Mouse (Mus musculus): Measurements from ENCODE around the gene Tmod3. TPM values are rescaled to one million over a fixed set of nuclear protein-coding genes. Genes with fewer than 3 reads are reported as not detected.

Gene Tmod3
- total and polyA plus RNA-seq, 2 experiments from 2014 or later, result 40.8 to 64.9 TPM

DNA sequence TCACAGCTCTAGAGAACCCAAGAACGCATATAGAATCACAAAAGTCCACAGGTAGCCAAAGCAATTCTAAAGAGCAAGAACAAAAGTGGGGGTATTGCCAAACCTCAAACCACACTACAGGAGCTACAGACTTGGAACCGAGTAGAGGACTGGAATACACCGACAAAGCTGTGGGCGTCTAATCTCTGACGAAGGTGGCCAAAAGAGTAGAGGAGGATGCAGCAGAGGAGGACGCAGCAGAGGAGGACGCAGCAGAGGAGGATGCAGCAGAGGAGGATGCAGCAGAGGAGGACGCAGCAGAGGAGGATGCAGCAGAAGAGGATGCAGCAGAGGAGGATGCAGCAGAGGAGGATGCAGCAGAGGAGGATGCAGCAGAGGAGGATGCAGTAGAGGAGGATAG, 38.5 kb downstream of the Tmod3 start:
- Histone ChIP-seq H3K4me2 (ENCODE audit: low read depth, low read length) (no peak overlapping the region), H3K4me1 (ENCODE audit: control insufficient read depth, insufficient read depth) (no peaks in the 10 kb centered on the region; the same call in 1 of the 2 replicates), H3K9ac (replicated peaks; ENCODE audit: low read depth, low read length) (no peak overlapping the region), H3K9me3 (replicated peaks; ENCODE audit: control insufficient read depth, low read length) (no peaks in the 10 kb centered on the region), H3K27ac (ENCODE audit: low read depth) (no peak overlapping the region), H3K27me3 (ENCODE audit: control insufficient read depth, insufficient read depth, low read length) (no peaks in the 10 kb centered on the region), H3K4me3 (ENCODE audit: low read depth, low read length) (no peak overlapping the region), H3K36me3 (replicated peaks; ENCODE audit: control insufficient read depth, insufficient read depth, low read length) (peaks cover 20% of the 10 kb centered on the region)
- WGBS, result 89% methylated on average over 8 of the region's 8 CpGs
- no peak for DNase-seq (ENCODE audit: low spot score)
- no peak for ATAC-seq (ENCODE audit: insufficient read depth, low read depth)
- TF ChIP-seq CTCF (IDR thresholded peaks at IDR 0.05; ENCODE audit: low read depth) (no peak), EP300 (IDR thresholded peaks at IDR 0.05; ENCODE audit: low read depth) (no peak)

- Histone ChIP-seq H3K27ac (ENCODE audit: low read depth) (no peak overlapping the region), H3K9ac (replicated peaks; ENCODE audit: low read depth, low read length) (no peak overlapping the region), H3K27me3 (ENCODE audit: control insufficient read depth, insufficient read depth, low read length) (no peaks in the 10 kb centered on the region), H3K36me3 (replicated peaks; ENCODE audit: control insufficient read depth, insufficient read depth, low read length) (peaks cover 43% of the 10 kb centered on the region), H3K4me1 (ENCODE audit: control insufficient read depth, insufficient read depth) (no peaks in the 10 kb centered on the region), H3K4me2 (ENCODE audit: low read depth, low read length) (no peak overlapping the region), H3K9me3 (replicated peaks; ENCODE audit: control insufficient read depth, low read length) (no peaks in the 10 kb centered on the region), H3K4me3 (ENCODE audit: low read depth, low read length) (no peak overlapping the region)
- ATAC-seq (ENCODE audit: insufficient read depth, low read depth) (no peak), DNase-seq (ENCODE audit: low spot score) (no peak)
- TF ChIP-seq CTCF (IDR thresholded peaks at IDR 0.05; ENCODE audit: low read depth), result no peak
- no peak for TF ChIP-seq EP300 (IDR thresholded peaks at IDR 0.05; ENCODE audit: low read depth)
- WGBS, result 67% methylated on average over 3 of the region's 3 CpGs
Measured at GRCm38 (mm10) chr9:75517751-75518150, 41.7 kb downstream of the Tmod3 start.

- Histone ChIP-seq H3K9me3 (replicated peaks; ENCODE audit: control insufficient read depth, low read length) (no peaks in the 10 kb centered on the region), H3K27me3 (ENCODE audit: control insufficient read depth, insufficient read depth, low read length) (no peaks in the 10 kb centered on the region), H3K4me2 (ENCODE audit: low read depth, low read length) (no peak overlapping the region), H3K4me1 (ENCODE audit: control insufficient read depth, insufficient read depth) (no peaks in the 10 kb centered on the region), H3K9ac (replicated peaks; ENCODE audit: low read depth, low read length) (no peak overlapping the region), H3K27ac (ENCODE audit: low read depth) (no peak overlapping the region), H3K4me3 (ENCODE audit: low read depth, low read length) (no peak overlapping the region), H3K36me3 (replicated peaks; ENCODE audit: control insufficient read depth, insufficient read depth, low read length) (peaks cover 45% of the 10 kb centered on the region)
- ATAC-seq (ENCODE audit: insufficient read depth, low read depth) (peak; percentile 49; the same call in 1 of the 2 replicates), DNase-seq (ENCODE audit: low spot score) (peak; percentile 43)
- no peak for TF ChIP-seq EP300 (IDR thresholded peaks at IDR 0.05; ENCODE audit: low read depth)
- TF ChIP-seq CTCF (IDR thresholded peaks at IDR 0.05; ENCODE audit: low read depth), result peak; percentile 84
- WGBS, result 57% methylated on average over 12 of the region's 12 CpGs
Measured at GRCm38 (mm10) chr9:75515464-75516113, 43.9 kb downstream of the Tmod3 start.

GRCm38 (mm10) chr9:75511236-75511939, 48.1 kb downstream of the Tmod3 start:
- DNase-seq (ENCODE audit: low spot score) (no peak), ATAC-seq (ENCODE audit: insufficient read depth, low read depth) (no peak)
- Histone ChIP-seq H3K4me2 (ENCODE audit: low read depth, low read length) (no peak overlapping the region), H3K27ac (ENCODE audit: low read depth) (no peak overlapping the region), H3K4me1 (ENCODE audit: control insufficient read depth, insufficient read depth) (no peaks in the 10 kb centered on the region), H3K4me3 (ENCODE audit: low read depth, low read length) (no peak overlapping the region), H3K9me3 (replicated peaks; ENCODE audit: control insufficient read depth, low read length) (no peaks in the 10 kb centered on the region), H3K9ac (replicated peaks; ENCODE audit: low read depth, low read length) (no peak overlapping the region), H3K27me3 (ENCODE audit: control insufficient read depth, insufficient read depth, low read length) (no peaks in the 10 kb centered on the region), H3K36me3 (replicated peaks; ENCODE audit: control insufficient read depth, insufficient read depth, low read length) (peaks cover 79% of the 10 kb centered on the region)
- no peak for TF ChIP-seq CTCF (IDR thresholded peaks at IDR 0.05; ENCODE audit: low read depth)
- TF ChIP-seq EP300 (IDR thresholded peaks at IDR 0.05; ENCODE audit: low read depth), result no peak
- WGBS, result 40% methylated on average over 8 of the region's 8 CpGs

DNA sequence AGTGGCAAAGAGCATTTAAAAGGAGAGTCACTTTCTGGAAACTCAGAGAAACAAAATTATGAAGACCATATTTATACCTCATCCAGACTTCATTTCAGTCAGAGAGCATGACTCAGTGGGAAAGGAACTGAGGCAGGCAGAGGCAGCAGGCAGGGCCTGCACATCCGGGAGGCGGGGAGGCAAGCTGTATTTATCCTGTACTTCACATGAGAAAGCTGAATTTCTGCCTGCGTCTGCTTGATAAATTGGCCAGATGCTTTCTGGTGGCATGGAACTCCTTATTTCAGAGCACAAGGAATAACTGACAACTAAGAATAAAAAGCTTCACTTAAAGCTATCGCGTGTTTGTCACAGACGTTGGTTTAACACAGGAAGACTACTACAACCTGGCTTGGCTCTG, 55.1 kb downstream of the Tmod3 start:
- DNase-seq (ENCODE audit: low spot score) (no peak), ATAC-seq (ENCODE audit: insufficient read depth, low read depth) (no peak)
- Histone ChIP-seq H3K27me3 (ENCODE audit: control insufficient read depth, insufficient read depth, low read length) (no peaks in the 10 kb centered on the region), H3K4me2 (ENCODE audit: low read depth, low read length) (no peak overlapping the region), H3K4me1 (ENCODE audit: control insufficient read depth, insufficient read depth) (no peaks in the 10 kb centered on the region), H3K36me3 (replicated peaks; ENCODE audit: control insufficient read depth, insufficient read depth, low read length) (peaks cover 84% of the 10 kb centered on the region), H3K9me3 (replicated peaks; ENCODE audit: control insufficient read depth, low read length) (no peaks in the 10 kb centered on the region), H3K27ac (ENCODE audit: low read depth) (no peak overlapping the region), H3K9ac (replicated peaks; ENCODE audit: low read depth, low read length) (no peak overlapping the region), H3K4me3 (ENCODE audit: low read depth, low read length) (no peak overlapping the region)
- no peak for TF ChIP-seq CTCF (IDR thresholded peaks at IDR 0.05; ENCODE audit: low read depth)
- no peak for TF ChIP-seq EP300 (IDR thresholded peaks at IDR 0.05; ENCODE audit: low read depth)
- 88% methylated on average over 6 of the region's 6 CpGs for WGBS

All from heart, postnatal 0 days (tissue).